Mouse (Mus musculus) olfactory bulb, adult 2 months (tissue): ENCODE measurements around the gene Qrsl1. TPM values are rescaled to one million over a fixed set of nuclear protein-coding genes. Genes with fewer than 3 reads are reported as not detected.
"Not testable (repeated sequence)": the region's sequence is repeated elsewhere in the genome, so short reads cannot be mapped to it uniquely, and the experiment has no call there.

Source experiments
- H3K27ac ChIP-seq: fragments of 200-500 bp; 2 replicates; pipeline ENCODE4 v1.5.1; 2012; ENCODE audit warnings: low read depth, low read length; ENCODE audit not compliant: insufficient read depth
- H3K4me1 ChIP-seq: fragments of 200-500 bp; 2 replicates; pipeline ENCODE4 v1.6.1; 2012; ENCODE audit warnings: low read length; ENCODE audit not compliant: control insufficient read depth, insufficient read depth
- H3K4me3 ChIP-seq: fragments of 200-500 bp; 2 replicates; pipeline ENCODE4 v1.5.1; 2012; ENCODE audit warnings: mild to moderate bottlenecking, low read depth, low read length, moderate library complexity; ENCODE audit not compliant: insufficient read depth
- CTCF ChIP-seq: fragments of 200-500 bp; IDR thresholded peaks from 2 replicates; pipeline ENCODE4 v1.5.1; 2012; ENCODE audit warnings: low read depth, mild to moderate bottlenecking, low read length, moderate library complexity; ENCODE audit not compliant: insufficient read depth
- POLR2A ChIP-seq: fragments of 200-500 bp; IDR thresholded peaks from 2 replicates; pipeline ENCODE4 v1.6.1; 2012; ENCODE audit warnings: mild to moderate bottlenecking, low read depth, low read length, moderate library complexity; ENCODE audit not compliant: insufficient read depth
- WGBS: fragments of 180-500 bp; shearing (Covaris S2); methylation state at CpG from one replicate; pipeline ENCODE4 v1.1.7; 2018; 5-methylcytosine and 5-hydroxymethylcytosine counted together
- polyA plus RNA-seq: library from polyadenylated mRNA; stranded (reverse); fragments of >200 nt; gene quantifications from 2 replicates; pipeline ENCODE4 v1.2.4, GENCODE M21; 2012; ENCODE audit warnings: low replicate concordance; ENCODE audit not compliant: missing spikeins, insufficient read depth, insufficient read length

Gene Qrsl1
- not detected in 2 replicates for polyA plus RNA-seq

DNA sequence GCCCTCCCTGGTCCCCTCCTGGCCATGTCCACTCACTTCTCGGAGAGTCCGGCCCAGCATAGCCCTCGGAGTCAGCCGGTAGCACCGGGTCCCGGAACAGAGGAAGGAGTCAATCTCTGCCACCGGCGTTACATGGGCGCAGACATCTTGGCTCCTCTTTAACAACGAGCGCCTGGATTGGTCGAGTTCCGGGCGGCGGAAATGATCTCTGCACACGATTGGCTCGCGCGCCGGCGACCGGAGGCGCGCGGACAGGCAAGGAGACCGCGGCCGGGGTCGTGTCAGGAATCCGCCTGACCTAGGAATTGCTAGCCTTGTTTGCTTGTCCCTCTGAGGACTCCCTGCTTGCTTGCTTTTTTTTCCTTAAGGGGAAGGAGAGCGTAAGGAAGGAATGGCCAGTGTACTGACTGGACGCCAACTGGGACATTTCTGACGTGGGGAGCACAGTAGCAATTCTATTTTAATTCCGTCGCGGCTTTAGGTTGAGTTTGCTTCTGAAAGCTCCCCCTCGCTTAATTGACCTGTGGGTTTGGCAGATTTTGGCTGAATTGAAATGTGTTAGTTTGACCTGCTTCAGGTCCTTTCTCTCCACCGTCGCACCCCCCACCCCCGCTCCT, at the start of gene Qrsl1, which contains the start of gene Rtn4ip1:
TSS of gene Qrsl1 (minus strand) at position 168 of the 617 bp plus-strand sequence.
TSS of gene Rtn4ip1 (plus strand) at position 230 of the 617 bp plus-strand sequence.
- H3K27ac ChIP-seq = peak within 1 kb of the TSS; percentile 84
- peak within 1 kb of the TSS; percentile 93 for H3K4me3 ChIP-seq
- under 1% methylated on average over 40 of the region's 40 CpGs for WGBS
- TF ChIP-seq POLR2A (peak; percentile 68), CTCF (no peak)
- H3K4me1 ChIP-seq = 0 out of 2 replicates have a peak, but pooled peaks cover 2% of the 10 kb centered on the region

- WGBS = 83% methylated on average over 4 of the region's 4 CpGs
- Histone ChIP-seq H3K4me1 (no peaks in the 10 kb centered on the region), H3K4me3 (no peak overlapping the region), H3K27ac (no peak overlapping the region)
- TF ChIP-seq CTCF (no peak), POLR2A (no peak)
Observed at GRCm38 (mm10) chr10:43945435-43945834, 43.9 kb upstream of the Qrsl1 start.

DNA sequence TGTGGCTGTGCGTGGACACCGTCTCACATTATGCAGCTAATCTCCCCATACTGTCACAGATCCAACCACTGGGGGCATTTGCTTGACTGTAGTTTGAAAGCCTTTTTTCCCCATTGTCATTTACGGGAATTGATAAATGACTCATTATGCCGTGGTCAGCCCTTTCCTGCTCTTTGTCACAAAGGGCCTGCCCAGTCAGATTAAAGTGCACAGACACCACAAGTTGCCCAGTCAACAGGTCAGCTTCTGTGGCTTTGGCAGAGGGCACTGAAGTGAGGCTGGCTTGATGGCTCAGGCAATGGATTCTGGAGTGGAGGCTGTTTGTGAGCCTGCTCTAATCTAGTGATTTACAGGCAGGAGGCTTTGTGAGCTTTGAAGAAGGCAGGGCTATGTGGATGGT, 42.2 kb upstream of the Qrsl1 start:
- Histone ChIP-seq H3K4me3 (no peak overlapping the region), H3K27ac (no peak overlapping the region), H3K4me1 (no peaks in the 10 kb centered on the region)
- TF ChIP-seq POLR2A = no peak
- TF ChIP-seq CTCF = no peak
- WGBS = 64% methylated on average over 4 of the region's 4 CpGs

GRCm38 (mm10) chr10:43939136-43939662, 37.7 kb upstream of the Qrsl1 start:
- TF ChIP-seq CTCF = no peak
- no peak for TF ChIP-seq POLR2A
- 84% methylated on average over 6 of the region's 6 CpGs for WGBS
- no peak overlapping the region for H3K4me3 ChIP-seq

GRCm38 (mm10) chr10:43928596-43928995, 27.1 kb upstream of the Qrsl1 start:
- WGBS = 75% methylated on average over 5 of the region's 5 CpGs
- H3K4me3 ChIP-seq = no peak overlapping the region
- H3K27ac ChIP-seq = no peak overlapping the region
- no peak for TF ChIP-seq POLR2A
- no peak for TF ChIP-seq CTCF
- H3K4me1 ChIP-seq = no peaks in the 10 kb centered on the region

More at GRCm38 (mm10) chr10:43939136-43939662, 37.7 kb upstream of the Qrsl1 start:
- Histone ChIP-seq H3K27ac (no peak overlapping the region), H3K4me1 (no peaks in the 10 kb centered on the region)

GRCm38 (mm10) chr10:43927736-43928135, 26.2 kb upstream of the Qrsl1 start:
- no peak overlapping the region for H3K4me3 ChIP-seq
- TF ChIP-seq POLR2A (no peak), CTCF (no peak)
- H3K4me1 ChIP-seq = no peaks in the 10 kb centered on the region
- WGBS = 81% methylated on average over 8 of the region's 8 CpGs
- no peak overlapping the region for H3K27ac ChIP-seq

DNA sequence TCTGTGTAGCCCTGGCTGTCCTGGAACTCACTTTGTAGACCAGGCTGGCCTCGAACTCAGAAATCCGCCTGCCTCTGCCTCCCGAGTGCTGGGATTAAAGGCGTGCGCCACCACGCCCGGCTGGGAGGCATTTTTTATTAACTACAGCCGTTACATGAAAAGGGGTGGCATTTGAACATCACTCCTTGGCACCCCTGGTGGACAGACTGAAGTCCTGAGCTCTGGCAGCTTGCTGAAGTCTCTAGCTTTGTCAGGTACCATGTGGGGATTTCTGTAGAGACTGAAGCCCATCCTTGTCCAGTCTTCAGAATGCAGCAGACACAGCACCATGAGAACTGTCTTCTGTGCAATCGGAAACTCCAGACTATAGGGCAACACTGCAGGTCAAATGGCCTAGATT, 24.2 kb upstream of the Qrsl1 start:
- not testable (repeated sequence) for H3K4me3 ChIP-seq, H3K27ac ChIP-seq, H3K4me1 ChIP-seq
- 93% methylated on average over 9 of the region's 9 CpGs for WGBS

DNA sequence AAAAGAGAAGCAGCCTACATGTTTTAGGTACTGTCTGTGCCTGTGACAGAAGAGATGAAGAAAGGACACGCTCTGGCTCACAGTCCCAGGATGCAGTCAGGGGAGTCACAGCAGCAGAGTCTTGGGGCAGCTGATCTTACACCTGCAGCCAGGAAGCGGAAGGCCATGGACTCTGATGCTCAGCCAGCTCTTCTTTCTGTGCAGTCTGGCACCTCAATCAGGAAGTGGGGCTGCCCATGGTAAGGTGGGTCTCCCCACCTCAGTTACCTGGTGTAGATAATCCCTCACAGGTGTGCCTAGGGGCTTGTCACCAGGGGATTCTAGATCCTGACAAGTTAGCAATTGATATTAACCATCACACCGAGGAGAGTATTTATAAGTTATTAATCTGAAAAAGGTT, 21.6 kb upstream of the Qrsl1 start:
- Histone ChIP-seq H3K4me3 (no peak overlapping the region), H3K27ac (no peak overlapping the region), H3K4me1 (no peaks in the 10 kb centered on the region)
- WGBS = 97% methylated on average over 3 of the region's 3 CpGs
- no peak for TF ChIP-seq POLR2A
- no peak for TF ChIP-seq CTCF

- no peak overlapping the region for H3K4me3 ChIP-seq
- 40% methylated on average over 17 of the region's 17 CpGs for WGBS
- TF ChIP-seq POLR2A = no peak
- peak; percentile 76 for TF ChIP-seq CTCF
Observed at GRCm38 (mm10) chr10:43918696-43919608, 17.4 kb upstream of the Qrsl1 start.

More at GRCm38 (mm10) chr10:43918696-43919608, 17.4 kb upstream of the Qrsl1 start:
- no peak overlapping the region for H3K27ac ChIP-seq
- H3K4me1 ChIP-seq = peaks cover 2% of the 10 kb centered on the region; the same call in 1 of the 2 replicates
